8 mouse cellular contexts compared by ENCODE assay signal in the genomic region with DNA sequence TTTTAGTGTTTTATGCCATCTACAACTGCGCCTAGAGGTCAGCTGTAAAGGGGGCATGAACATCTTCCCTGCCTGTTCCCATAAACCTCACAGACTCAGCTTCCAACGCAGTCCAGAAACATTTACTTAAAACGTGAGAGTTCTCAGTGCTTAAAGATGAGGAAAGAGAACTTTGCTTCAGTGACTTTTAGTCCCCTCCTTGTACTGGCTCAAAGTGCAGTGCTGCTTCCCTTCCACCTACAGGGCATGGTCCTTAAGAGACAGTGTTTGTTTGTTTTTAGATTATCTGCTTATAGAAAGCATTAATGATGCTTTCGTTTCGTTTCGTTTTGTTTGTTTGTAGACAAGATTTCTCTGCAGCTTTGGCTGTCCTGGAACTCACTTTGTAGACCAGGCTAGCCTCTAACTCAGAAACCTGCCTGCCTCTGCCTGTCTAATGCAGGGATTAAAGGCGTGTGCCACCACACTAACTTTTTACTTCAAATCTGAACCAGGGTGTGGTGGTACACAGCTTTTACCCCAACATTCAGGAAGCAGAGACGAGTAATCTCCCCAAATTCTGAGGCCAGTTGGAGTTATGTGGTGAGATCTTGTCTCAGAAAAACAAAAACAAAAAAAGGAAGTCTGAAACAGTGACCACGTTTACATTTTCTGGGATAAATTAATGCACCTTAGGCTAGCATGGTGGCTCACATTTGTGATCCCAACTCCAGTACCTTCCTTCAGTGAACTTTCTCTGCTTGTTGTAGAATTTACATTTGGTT. TPM values are rescaled to one million over a fixed set of nuclear protein-coding genes. Genes with fewer than 3 reads are reported as not detected.
DNase-seq lines count a peak whose midpoint lies in the region; ATAC-seq and TF ChIP-seq lines count a peak whose summit lies in the region.

No protein-coding gene starts in this region.

- ATAC-seq in kidney, embryonic 14.5 days (ENCODE audit: low FRiP score, low TSS enrichment) = no peak

- peak overlapping the region; percentile 96 for H3K9ac ChIP-seq in kidney, embryonic 14.5 days (ENCODE audit: low read depth, low read length)

- 56% methylated on average over 9 of the region's 9 CpGs for WGBS in kidney, embryonic 14.5 days

- peaks cover 9% of the 10 kb centered on the region for H3K4me1 ChIP-seq in kidney, embryonic 14.5 days (ENCODE audit: control insufficient read depth, insufficient read depth, low read length)
- peaks cover 4% of the 10 kb centered on the region; the same call in 1 of the 2 replicates for H3K4me1 ChIP-seq in brown adipose tissue, adult 24 weeks (ENCODE audit: control insufficient read depth, insufficient read depth, insufficient read length, low read length)

- no peaks in the 10 kb centered on the region for H3K27me3 ChIP-seq in kidney, embryonic 14.5 days (ENCODE audit: control insufficient read depth, insufficient read depth, low read length)
- no peaks in the 10 kb centered on the region for H3K27me3 ChIP-seq in myocyte (ENCODE audit: control insufficient read depth, insufficient read depth, insufficient read length)

- peak overlapping the region; percentile 86 for H3K4me2 ChIP-seq in kidney, embryonic 14.5 days (replicated peaks; ENCODE audit: low read depth, low read length)
- H3K4me2 ChIP-seq in myocyte (ENCODE audit: low read depth) = peak overlapping the region; percentile 68

- peak overlapping the region; percentile 83 for H3K4me3 ChIP-seq in kidney, embryonic 14.5 days (ENCODE audit: low read length)
- peak overlapping the region; percentile 83 for H3K4me3 ChIP-seq in brown adipose tissue, adult 24 weeks (ENCODE audit: insufficient read depth, low read depth, low read length)
- peak overlapping the region; percentile 83 for H3K4me3 ChIP-seq in myocyte

- no peak for TF ChIP-seq POLR2A in myocyte (IDR thresholded peaks at IDR 0.05; ENCODE audit: insufficient read length, low read depth)

- H3K27ac ChIP-seq in kidney, embryonic 14.5 days (ENCODE audit: low read depth, low read length) = no peak overlapping the region
- peak overlapping the region; percentile 68 for H3K27ac ChIP-seq in brown adipose tissue, adult 24 weeks (replicated peaks; ENCODE audit: low read depth, low read length)

- no peaks in the 10 kb centered on the region for H3K9me3 ChIP-seq in kidney, embryonic 14.5 days (ENCODE audit: control insufficient read depth, low read length)

- H3ac ChIP-seq in myocyte (ENCODE audit: control insufficient read depth, insufficient read length) = no peak overlapping the region

- no peak for DNase-seq in kidney, postnatal 4 days
- peak; percentile 30 for DNase-seq in induced T-regulatory cell, adult 2 months (ENCODE audit: low read depth)
- no peak for DNase-seq in frontal cortex, postnatal 14 days (ENCODE audit: low spot score in 2 of 2)
- DNase-seq in left cerebral cortex, adult 11 months (ENCODE audit: low spot score) = no peak
- no peak for DNase-seq in layer of hippocampus, postnatal 36 days

- H3K79me2 ChIP-seq in myocyte (ENCODE audit: control insufficient read depth, insufficient read depth) = peaks cover 62% of the 10 kb centered on the region

- H3K36me3 ChIP-seq in kidney, embryonic 14.5 days (ENCODE audit: control insufficient read depth, insufficient read depth, low read length) = peaks cover 4% of the 10 kb centered on the region; the same call in 1 of the 2 replicates
- H3K36me3 ChIP-seq in myocyte (ENCODE audit: control insufficient read depth, insufficient read depth) = peaks cover 7% of the 10 kb centered on the region

TF ChIP-seq in myocyte, 11 proteins besides CTCF, POLR2A, EP300 and RAD21:
- TF ChIP-seq CEBPB (IDR thresholded peaks at IDR 0.05; ENCODE audit: insufficient read depth, poor library complexity, severe bottlenecking) = no peak
- TF ChIP-seq SRF (IDR thresholded peaks at IDR 0.05; ENCODE audit: control insufficient read depth, insufficient read length, low read depth) = no peak
- no peak for TF ChIP-seq E2F4 (IDR thresholded peaks at IDR 0.05; ENCODE audit: insufficient read depth)
TF ChIP-seq in myocyte: peak in this region for 0.

RNA-seq across cellular contexts. Expression of gene Pank3, which starts 1.6 kb away (rescaled TPM):
- polyA plus RNA-seq in kidney, embryonic 14.5 days (2014; fragmentation: Nextera tagmentation; extraction: Ambion mirVana) = 13.9 and 22.8 TPM in 2 replicates
- 69.9 and 86.7 TPM in 2 replicates for polyA plus RNA-seq in brown adipose tissue, adult 24 weeks (2012; ENCODE audit: insufficient read depth, insufficient read length, missing spikeins)
- polyA plus RNA-seq in myocyte (2012; fragmentation: generic; extraction: Trizol) = 8.6 TPM
- 10 to 100 TPM; 42.6 to 43.4 TPM for total RNA-seq in layer of hippocampus, postnatal 36 days (2021)

RNA-seq across cellular contexts. Expression of gene Fbll1, which starts 27.8 kb away (rescaled TPM):
- not detected in 2 replicates for polyA plus RNA-seq in kidney, embryonic 14.5 days (2014; fragmentation: Nextera tagmentation; extraction: Ambion mirVana)
- polyA plus RNA-seq in brown adipose tissue, adult 24 weeks (2012; ENCODE audit: insufficient read depth, insufficient read length, missing spikeins) = not detected in 2 replicates
- not detected for polyA plus RNA-seq in myocyte (2012; fragmentation: generic; extraction: Trizol)
- 10 to 100 TPM; 42.2 to 46.1 TPM for total RNA-seq in layer of hippocampus, postnatal 36 days (2021)
